Mouse (Mus musculus) erythroid progenitor cell, adult 5-6 weeks (primary cell): Measurements from ENCODE around the gene Mag. TPM values are rescaled to one million over a fixed set of nuclear protein-coding genes. Genes with fewer than 3 reads are reported as not detected.
"Not testable (repeated sequence)": the region's sequence is repeated elsewhere in the genome, so short reads cannot be mapped to it uniquely, and the experiment has no call there.

Source experiments
- ATAC-seq: replicated peaks from 2 replicates; pipeline ENCODE4 v1.8.0; 2016; ENCODE audit warnings: moderate number of reproducible peaks, mild to moderate bottlenecking, moderate TSS enrichment, inconsistent platforms; ENCODE audit not compliant: poor library complexity, low FRiP score, severe bottlenecking
- total RNA-seq, 2 experiments: library from RNA; stranded (forward) in 1 of 2; stranded (reverse) in 1 of 2; fragments of 150-400 nt in 1 of 2; fragments of 186-747, 209-891 nt in 1 of 2; gene quantifications; 2 replicates each; pipeline versions ENCODE4 v1.2.3 to v1.2.4; 2015 to 2017; ENCODE audit warnings: low replicate concordance in 2 of 2

Gene Mag
- total RNA-seq, 2 experiments from 2014 or later: not detected

DNA sequence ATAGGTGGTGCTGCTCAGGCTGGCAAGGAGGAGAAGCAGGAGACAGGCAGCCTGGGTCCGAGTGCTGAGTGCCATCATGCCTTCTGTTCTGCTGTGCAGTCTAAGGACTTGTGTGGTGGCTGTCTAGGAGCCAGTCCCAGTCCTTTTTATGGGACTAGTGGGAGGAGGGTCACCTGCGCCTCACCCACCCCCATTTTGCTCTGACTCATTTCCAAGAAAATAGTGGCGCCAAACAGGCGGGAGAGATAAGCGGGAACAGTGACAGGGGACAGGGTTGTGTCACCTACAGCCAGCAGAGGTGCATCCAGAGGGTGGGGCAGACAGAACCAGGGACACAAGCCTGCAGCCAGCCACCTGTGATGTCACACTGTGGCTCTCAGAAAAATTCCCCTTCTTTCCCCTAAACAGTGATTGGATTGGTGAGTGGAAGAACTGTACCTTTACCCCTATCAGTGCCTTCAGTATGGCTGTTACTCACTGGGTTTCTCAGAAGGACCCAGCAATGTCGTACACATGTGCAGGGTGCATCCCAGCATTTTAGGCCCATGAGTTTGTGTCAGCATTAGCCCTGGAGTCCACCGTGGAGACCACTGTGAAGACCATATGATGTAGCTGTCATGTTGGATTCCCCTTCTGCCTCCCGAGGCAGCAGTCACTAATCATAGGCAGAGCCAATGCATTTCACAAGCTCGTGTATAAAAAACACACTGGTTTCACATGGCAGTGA is 29.4 kb upstream of the Mag start, which contains the start of gene Hamp:
TSS of gene Hamp (minus strand) at position 124 of the 727 bp plus-strand sequence.
- ATAC-seq: no peak

DNA sequence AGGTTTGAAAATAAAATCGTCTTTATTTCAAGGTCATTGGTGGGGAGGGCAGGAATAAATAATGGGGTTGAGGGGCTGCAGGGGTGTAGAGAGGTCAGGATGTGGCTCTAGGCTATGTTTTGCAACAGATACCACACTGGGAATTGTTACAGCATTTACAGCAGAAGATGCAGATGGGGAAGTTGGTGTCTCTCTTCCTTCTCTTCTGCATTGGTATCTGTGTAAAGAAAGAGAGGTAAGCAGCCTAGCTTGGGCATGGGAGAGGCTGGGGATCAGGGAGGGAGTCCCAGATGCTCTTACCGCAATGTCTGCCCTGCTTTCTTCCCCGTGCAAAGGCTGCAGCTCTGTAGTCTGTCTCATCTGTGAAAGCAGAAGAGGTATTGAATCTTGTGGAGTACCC is 27.7 kb upstream of the Mag start:
- ATAC-seq: not testable (repeated sequence)

DNA sequence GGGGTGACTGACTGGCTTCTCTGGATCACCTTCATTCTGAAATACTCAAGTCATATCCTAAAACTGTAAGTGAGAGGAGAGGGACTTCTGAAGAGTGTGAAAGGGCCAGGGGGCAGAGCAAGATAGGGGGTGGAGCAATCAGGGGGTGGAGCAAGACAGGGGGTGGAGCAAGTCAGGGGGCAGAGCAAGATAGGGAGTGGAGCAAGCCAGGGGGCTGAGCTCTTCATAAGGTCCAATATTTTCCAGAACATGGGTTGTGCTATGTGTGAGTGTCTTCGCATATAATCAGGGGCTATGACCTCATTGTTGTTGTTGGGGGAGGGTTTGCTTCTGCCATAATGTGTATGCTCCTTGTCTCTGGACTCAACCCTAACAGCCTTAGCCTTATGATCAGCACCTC is 25.4 kb upstream of the Mag start:
- ATAC-seq: not testable (repeated sequence)

DNA sequence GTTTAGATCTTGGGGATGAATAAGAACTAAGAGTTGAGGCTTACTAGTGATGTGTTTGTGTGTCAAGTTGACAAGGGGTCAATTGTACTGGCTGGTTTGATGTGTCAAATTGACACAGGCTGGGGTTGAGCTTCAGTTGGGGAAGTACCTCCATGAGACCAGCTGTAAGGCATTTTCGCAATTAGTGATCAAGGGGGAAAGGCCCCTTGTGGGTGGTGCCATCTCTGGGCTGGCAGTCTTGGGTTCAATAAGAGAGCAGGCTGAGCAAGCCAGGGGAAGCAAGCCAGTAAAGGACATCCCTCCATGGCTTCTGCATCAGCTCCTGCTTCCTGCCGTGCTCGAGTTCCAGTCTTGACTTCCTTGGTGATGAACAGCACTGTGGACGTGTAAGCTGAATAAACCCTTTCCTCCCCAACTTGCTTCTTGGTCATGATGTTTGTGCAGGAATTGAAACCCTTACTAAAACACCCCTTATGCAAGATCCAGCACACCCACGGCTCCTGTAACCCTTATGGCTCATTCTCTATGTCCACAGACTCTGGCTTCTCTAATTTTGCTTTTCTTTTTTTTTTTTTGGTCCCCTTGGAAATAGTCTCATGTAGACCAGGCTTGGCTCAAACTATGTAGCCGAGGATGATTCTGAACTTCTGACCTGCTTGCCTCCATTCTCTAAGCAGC is 20.9 kb upstream of the Mag start:
- not testable (repeated sequence) for ATAC-seq

DNA sequence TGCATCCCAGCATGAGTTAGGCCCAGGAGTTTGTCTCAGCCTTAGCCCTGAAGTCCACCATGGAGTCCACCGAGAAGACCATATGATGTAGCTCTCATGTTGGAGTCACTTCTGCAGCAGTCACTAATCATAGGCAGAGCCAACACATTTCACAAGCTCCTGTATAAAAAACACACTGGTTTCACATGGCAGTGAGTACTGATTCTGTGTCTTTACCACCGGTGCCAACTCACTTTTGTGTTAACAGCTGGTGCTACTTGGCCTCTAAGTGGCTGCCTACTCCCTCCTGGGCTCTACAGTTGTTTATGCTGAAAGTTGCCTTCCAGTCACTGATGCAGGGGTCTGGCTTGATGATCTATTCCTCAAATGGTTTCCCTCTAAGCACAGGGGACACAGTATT is 9.9 kb upstream of the Mag start, which contains the start of gene Hamp2:
TSS of gene Hamp2 (minus strand) at position 101 of the 400 bp plus-strand sequence.
- not testable (repeated sequence) for ATAC-seq

DNA sequence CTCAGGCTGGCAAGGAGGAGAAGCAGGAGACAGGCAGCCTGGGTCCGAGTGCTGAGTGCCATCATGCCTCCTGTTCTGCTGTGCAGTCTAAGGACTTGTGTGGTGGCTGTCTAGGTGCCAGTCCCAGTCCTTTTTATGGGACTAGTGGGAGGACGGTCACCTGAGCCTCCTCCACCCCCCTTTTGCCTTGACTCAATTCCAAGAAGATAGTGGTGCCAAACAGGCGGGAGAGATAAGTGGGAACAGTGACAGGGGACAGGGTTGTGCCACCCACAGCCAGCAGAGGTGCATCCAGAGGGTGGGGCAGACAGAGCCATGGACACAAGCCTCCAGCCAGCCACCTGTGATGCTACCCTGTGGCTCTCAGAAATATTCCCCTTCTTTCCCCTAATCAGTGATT is 9.4 kb upstream of the Mag start:
- ATAC-seq: no peak

DNA sequence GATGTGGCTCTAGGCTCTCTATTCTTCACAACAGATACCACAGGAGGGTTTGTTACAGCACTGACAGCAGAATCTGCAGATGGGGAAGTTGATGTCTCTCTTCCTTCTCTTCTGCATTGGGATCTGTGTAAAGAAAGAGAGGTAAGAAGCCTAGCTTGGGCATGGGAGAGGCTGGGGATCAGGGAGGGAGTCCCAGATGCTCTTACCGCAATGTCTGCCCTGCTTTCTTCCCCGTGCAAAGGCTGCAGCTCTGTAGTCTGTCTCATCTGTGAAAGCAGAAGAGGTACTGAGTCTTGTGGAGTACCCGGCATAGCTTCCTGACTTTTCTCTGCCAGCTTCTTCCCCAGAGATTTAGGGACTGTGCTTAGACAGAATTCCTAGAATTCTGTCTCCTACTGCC is 7.8 kb upstream of the Mag start:
- ATAC-seq: not testable (repeated sequence)

DNA sequence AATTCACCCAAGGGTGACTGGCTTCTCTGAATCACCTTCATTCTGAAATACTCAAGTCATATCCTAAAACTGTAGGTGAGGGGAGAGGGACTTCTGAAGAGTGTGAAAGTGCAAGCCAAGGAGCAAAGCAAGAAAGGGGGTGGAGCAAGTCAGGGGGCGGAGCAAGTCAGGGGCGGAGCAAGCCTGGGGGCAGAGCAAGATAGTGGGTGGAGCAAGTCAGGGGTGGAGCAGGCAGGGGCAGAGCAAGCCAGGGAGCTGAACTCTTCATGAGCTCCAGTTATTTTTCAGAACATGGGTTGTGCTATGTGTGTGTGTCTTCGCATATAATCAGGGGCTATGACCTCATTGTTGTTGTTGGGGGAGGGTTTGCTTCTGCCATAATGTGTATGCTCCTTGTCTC is 5.5 kb upstream of the Mag start:
- ATAC-seq: no peak; the same call in 1 of the 2 replicates

DNA sequence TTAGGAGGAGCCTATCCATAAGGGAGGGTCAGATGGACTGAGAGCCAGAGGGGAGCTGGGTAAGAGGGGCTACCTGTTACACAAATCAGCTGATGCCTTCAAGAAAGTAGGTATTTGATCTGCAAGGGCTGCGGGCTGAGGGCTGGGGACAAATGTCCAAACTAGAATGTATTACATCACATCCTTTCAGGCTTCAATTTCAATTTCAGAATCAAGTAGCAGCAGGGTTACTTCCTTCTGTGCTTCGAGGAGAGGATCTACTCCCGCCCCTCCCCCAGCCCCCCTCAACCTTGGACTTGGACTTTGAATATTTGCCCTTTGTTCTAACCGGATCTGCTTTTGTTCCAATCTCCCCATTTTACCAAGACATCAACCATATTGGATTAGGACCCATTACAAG is 2.5 kb upstream of the Mag start:
- no peak for ATAC-seq

DNA sequence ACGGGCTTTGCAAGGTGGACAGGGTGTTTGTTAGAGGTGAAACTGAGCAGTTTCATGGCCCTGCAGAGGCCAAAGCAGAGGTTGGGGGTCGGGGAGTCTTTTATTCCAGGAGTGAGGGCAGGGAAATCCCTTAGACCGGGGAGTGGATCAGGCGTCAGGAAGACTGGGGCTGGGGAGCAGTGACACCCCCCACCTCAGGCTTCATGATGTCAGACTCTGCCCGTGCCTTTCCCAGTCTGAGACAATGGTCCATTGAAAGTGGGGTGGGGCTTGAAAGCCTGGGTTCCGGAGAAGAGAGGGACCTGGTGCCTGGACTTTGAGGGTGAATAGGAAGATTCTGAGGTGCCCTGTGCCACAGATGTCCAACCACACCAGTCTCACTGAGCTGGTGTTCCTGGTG is 2.0 kb upstream of the Mag start:
- ATAC-seq: no peak

DNA sequence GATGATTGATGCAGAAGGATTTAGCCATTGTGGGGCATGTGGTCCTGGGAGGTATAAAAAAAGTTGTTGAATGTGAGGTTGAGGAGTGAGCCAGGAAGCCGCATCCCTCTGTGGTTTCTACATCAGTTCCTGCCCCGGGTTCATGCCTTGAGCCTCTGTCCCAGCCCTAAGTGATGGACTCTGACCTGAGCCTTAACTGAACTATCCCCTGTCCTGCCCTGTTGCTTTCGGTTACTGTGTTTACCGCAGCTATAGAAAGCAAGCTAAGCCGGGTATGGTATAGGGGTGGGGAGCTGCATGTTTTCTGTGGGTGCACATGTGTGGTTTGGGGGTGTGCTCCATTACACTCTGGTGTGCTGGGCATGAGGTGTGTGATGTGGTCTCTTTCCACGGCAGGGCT is 4.9 kb downstream of the Mag start:
- no peak for ATAC-seq

DNA sequence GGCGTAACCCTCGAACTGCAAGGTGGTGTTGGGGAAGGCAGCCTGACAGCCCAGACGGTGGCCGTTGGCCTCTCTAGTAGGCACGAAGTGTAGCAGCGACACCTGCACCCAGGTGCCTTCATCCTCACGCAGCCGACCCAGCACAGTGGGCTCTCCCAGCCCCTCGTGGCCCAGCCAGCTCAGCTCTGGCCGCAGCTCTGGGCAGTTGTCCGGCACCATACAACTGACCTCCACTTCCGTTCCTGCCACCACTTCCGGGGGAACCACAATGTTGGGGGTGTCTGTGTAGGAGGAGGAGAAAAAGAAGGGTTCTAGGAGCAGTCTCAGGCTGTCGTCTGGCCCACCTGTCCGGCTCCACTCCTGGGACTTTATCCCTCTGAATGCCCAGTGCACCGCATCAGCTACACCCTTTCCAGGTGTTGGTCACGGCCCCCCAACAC is 5.7 kb downstream of the Mag start:
- no peak for ATAC-seq

DNA sequence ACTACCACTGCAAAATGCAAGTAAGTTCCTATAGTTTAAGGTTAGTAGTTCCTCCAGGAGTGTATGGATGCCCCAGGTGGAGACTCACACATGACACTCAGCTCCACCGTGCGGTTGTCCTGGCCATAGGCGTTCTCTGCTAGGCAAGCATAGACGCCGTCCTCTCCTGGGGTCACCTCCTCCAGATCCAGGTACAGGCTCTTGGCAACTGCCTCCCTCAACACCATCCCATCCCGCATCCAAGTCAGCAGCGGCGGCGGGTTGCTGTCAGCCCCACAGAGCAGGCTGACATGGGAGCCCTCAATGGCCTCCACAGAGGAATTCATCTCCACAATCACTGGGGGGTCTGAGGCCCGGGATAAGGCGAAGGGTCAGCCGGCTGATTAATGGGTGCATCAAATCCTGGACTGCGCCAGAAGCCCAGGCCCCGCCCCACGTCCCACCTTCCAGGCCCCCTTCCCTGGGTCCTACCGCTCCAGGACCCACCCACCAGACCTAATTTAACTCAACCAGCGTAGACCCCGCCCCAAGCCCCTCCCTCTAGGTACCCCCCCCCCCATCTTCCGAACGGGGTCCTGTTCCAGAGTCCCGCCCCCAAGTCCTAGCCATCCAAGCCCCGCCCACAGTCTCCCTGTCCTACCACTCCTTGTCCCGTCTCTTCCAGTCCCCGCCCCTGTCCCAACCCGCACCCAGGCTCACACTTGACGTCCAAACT is 6.2 kb downstream of the Mag start:
- no peak for ATAC-seq

DNA sequence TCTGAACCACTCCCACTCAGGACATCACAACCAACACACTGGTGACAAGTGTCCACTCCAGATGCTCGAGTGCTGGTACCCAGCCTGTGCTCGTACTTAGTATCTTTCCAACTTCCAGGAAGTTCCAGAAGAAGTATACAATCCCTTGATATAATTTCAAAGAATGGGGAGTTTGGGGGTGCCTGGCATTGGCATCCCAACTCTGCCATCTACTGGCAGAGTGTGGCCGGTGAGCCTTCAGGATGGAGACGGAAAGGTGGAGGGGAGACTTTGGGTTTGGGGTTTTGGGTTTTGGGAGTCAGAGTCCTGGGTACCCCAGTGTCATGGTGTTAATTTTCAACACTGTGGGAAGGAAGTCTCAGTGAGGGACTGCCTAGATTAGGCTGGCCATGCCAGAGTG is 10.6 kb downstream of the Mag start:
- no peak for ATAC-seq

DNA sequence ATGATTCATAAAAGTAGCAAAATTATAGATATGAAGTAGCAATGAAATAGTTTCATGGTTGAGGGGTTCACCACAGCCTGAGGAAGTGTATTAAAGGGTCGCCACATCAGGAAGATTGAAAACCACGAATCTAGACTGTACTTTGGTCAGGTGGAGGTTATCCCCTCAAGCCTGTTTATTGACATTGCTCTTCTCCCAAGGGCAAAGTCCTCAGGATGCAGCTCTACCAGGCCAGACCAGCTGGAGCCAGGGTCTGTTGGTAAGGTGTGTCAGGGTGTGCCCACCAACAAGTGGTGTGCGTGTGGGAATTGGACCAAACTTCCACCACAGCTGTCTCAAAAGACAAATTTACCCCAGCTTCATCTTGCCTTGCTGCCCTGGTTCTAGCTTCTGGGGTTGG is 19.5 kb downstream of the Mag start:
- no peak for ATAC-seq

DNA sequence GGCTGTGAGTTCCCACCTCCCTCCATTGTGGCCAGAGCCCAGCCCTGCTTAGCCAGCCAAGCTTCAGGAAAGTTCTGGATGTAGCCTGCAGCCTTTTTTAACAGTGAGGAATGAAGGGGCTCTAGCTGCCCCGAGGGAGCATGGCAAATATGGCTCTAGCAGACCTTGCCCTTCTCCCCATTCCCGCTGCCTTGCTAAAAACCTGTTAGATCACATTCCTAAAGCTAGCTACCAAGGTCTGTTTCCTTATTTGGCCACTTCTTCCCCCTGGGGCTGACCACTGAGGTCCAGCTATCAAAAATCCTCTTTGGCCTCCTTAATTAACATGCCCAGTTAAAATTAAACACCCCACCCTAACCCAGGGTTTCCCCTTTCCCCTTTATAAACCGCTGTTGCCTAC is 22.2 kb downstream of the Mag start:
- ATAC-seq: no peak

DNA sequence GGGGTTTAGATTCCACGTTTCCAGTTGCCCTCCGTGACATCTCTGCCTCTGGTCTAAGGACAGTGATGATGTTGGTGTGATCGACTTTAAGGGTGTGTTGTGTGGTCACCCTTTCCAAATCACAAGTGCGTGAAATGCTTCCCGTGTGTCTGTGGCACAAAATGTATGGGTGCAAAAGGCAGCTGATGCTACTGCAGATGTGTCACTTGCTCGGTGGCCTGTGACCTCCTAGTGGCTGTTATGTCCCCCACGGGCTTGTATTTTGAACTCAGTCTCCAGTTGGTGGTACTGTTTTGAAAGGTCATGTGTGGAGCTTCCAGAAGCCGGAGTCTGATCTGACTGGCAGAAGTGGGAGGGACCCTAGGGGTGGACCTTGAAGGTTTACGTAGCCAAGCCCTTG is 22.9 kb downstream of the Mag start:
- ATAC-seq: no peak

DNA sequence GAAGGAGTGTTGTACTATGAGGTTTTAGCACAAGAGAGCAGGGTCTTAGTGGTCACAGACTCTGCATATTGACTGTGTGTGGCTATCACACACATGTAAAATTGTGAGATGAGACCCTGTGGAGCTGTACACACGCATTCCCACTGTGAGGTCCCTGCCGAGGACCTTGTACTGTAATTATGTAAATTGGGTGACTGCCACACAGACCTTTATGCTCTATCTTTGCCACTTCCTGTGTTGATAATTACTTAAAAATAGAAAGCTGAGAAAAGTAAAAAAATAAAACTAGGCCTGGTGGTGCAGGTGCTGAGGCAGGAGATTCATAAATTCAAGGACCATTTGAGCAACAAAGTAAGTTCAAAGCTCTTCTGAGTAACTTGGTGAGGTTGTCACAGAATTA is 24.0 kb downstream of the Mag start:
- ATAC-seq: no peak

DNA sequence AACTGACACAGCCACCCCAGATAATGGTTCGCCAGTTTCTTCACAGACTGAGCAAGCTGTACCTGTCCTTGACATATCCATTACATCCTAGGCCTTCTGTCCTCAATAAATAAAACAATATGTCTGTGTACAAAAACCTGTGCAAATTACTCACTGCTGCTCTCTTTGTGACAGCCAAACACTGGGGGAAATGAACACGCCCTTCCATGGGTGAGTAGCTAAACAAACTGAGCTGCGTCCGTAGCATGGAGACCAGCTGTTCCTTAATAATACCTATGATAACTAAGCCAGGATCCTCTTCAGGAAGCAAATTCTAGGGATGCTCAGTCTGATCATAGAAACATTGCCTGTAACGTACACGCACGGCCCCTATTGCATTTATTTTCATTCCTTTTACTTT is 25.9 kb downstream of the Mag start:
- no peak for ATAC-seq

DNA sequence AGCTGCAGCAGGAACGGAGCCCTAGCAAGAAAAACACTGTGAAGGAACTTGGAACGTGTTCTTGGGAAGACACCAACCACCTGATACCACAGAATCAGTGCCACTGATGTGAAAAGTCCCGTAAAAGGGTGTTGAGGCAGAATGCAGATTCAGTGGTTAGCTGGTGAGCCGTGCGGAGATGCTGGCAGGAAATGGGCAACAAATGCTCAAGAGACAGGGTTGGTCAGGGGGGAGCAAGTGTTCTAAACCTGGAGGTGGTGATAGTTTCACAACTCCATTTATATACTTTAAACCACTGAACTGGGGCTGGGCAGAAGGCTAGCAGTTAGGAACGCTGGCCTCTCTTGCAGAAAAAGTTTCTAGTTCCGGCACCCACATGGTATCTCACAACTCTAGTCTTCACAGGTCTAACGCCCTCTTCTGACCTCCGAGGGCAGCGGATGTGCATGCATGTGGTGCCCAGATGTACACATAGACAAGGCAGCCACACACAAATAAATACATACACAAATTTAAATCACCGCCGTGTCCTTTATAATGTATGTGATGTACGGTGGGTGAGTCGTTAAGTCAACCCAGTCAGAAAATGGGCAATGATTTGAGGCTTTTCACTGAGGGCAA is 27.0 kb downstream of the Mag start:
- no peak for ATAC-seq
